20 mouse cellular contexts compared by ENCODE assay signal in the genomic region with DNA sequence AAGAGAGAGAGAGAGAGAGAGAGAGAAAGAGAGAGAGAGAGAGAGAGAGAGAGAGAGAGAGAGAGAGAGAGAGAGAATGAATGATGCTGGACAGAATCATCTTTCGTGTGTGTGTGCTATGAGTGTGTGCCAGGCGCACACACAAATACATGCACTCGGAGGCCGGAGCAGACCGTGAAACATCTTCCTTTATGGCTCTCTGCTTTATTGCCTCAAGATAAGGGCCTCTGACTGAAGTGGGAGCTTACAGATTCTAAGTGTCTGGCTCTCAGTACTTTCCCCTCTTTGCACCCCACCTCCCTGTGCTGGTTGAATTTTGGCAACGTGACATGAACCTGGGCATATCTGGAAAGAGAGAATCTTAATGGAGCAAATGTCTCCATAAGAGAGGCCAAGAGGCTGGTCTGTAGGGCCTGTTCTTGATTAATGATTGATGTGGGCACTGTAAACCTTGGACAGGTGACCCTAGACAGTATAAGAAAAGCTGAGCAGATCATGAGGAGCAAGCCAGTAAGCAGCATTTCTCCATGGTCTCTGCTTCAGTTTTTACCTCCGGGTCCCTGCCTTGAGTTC. TPM values are rescaled to one million over a fixed set of nuclear protein-coding genes. Genes with fewer than 3 reads are reported as not detected.
DNase-seq lines count a peak whose midpoint lies in the region; ATAC-seq and TF ChIP-seq lines count a peak whose summit lies in the region.
"Had no signal": no experiment of that assay in that cellular context is flagged by ENCODE, and none has a peak within 500 bp of the region (broad histone marks: within the 10 kb centered on the region; RNA-seq: fewer than 3 reads in every experiment).

No protein-coding gene starts in this region.

- H3K27me3 ChIP-seq in intestine, embryonic 16.5 days (replicated peaks; ENCODE audit: control insufficient read depth, insufficient read depth, low read length): no peaks in the 10 kb centered on the region
- H3K27me3 ChIP-seq in kidney, adult 2 months (replicated peaks; ENCODE audit: control insufficient read depth, insufficient read depth, low read length): no peaks in the 10 kb centered on the region
- H3K27me3 ChIP-seq: embryonic facial prominence, embryonic 12.5 days; heart, embryonic 12.5 days; hindbrain, embryonic 12.5 days; midbrain, embryonic 12.5 days had no signal

- H3K4me1 ChIP-seq in intestine, embryonic 16.5 days (ENCODE audit: control insufficient read depth, insufficient read depth, low read length): no peaks in the 10 kb centered on the region
- H3K4me1 ChIP-seq in kidney, adult 2 months (ENCODE audit: control insufficient read depth, insufficient read depth, low read length): peaks cover 31% of the 10 kb centered on the region
- H3K4me1 ChIP-seq: heart, embryonic 12.5 days had no signal

- TF ChIP-seq POLR2A in kidney, adult 2 months (IDR thresholded peaks at IDR 0.05; ENCODE audit: low read depth, low read length): no peak

- H3K9me3 ChIP-seq in intestine, embryonic 16.5 days (ENCODE audit: control insufficient read depth, low read length): no peaks in the 10 kb centered on the region
- H3K9me3 ChIP-seq: embryonic facial prominence, embryonic 12.5 days; heart, embryonic 12.5 days; hindbrain, embryonic 12.5 days; midbrain, embryonic 12.5 days had no signal

- DNase-seq in kidney, adult 2 months: peak; percentile 86
- peak; percentile 76 for DNase-seq in kidney, postnatal 14 days
- DNase-seq in lung, postnatal 25 days (ENCODE audit: low spot score): peak; percentile 14
- no peak for DNase-seq in urinary bladder, adult 18-20 months (ENCODE audit: low spot score in 2 of 2)
- no peak for DNase-seq in thymus, postnatal 14 days
- no peak for DNase-seq in cerebellum, postnatal 4 days (ENCODE audit: low spot score in 2 of 2)
- no peak for DNase-seq in urinary bladder, adult 2 months (ENCODE audit: low spot score)
- DNase-seq: adrenal gland, adult 8-10 months; cerebellum, adult 8-10 months; heart, postnatal 14 days; right cerebral cortex, adult 18-20 months; thymus, postnatal 36 days had no signal

- WGBS in intestine, embryonic 16.5 days: 55% methylated on average over 7 of the region's 7 CpGs
- WGBS in kidney, adult 2 months: 43% methylated on average over 7 of the region's 7 CpGs

- H3K4me3 ChIP-seq in intestine, embryonic 16.5 days (ENCODE audit: low read length): no peak overlapping the region
- no peak overlapping the region for H3K4me3 ChIP-seq in kidney, adult 2 months (ENCODE audit: insufficient read depth, low read depth, low read length)
- H3K4me3 ChIP-seq: embryonic facial prominence, embryonic 12.5 days; erythroblast, embryonic 14.5 days; heart, embryonic 12.5 days; hindbrain, embryonic 12.5 days; midbrain, embryonic 12.5 days had no signal

- no peaks in the 10 kb centered on the region for H3K36me3 ChIP-seq in intestine, embryonic 16.5 days (ENCODE audit: control insufficient read depth, insufficient read depth, low read length)
- H3K36me3 ChIP-seq in kidney, adult 2 months (ENCODE audit: control insufficient read depth, insufficient read depth, low read length): no peaks in the 10 kb centered on the region
- H3K36me3 ChIP-seq: embryonic facial prominence, embryonic 12.5 days; heart, embryonic 12.5 days; hindbrain, embryonic 12.5 days; midbrain, embryonic 12.5 days had no signal

- H3K9ac ChIP-seq in intestine, embryonic 16.5 days (ENCODE audit: low read depth, low read length): no peak overlapping the region
- H3K9ac ChIP-seq: embryonic facial prominence, embryonic 12.5 days; heart, embryonic 12.5 days; hindbrain, embryonic 12.5 days; liver, embryonic 14.5 days; midbrain, embryonic 12.5 days had no signal

- no peak for TF ChIP-seq CTCF in kidney, adult 2 months (conservative IDR thresholded peaks at IDR 0.05; ENCODE audit: insufficient read depth, insufficient read length, low read depth, low read length)

- peak overlapping the region; percentile 26 for H3K27ac ChIP-seq in intestine, embryonic 16.5 days (ENCODE audit: low read length)
- peak overlapping the region; percentile 75 for H3K27ac ChIP-seq in kidney, adult 2 months (ENCODE audit: insufficient read depth, low read depth, low read length)
- H3K27ac ChIP-seq: embryonic facial prominence, embryonic 12.5 days; hindbrain, embryonic 12.5 days; liver, embryonic 14.5 days; midbrain, embryonic 12.5 days had no signal

- no peak overlapping the region for H3K4me2 ChIP-seq in intestine, embryonic 16.5 days (ENCODE audit: low read depth, low read length)
- H3K4me2 ChIP-seq: embryonic facial prominence, embryonic 12.5 days; heart, embryonic 12.5 days; hindbrain, embryonic 12.5 days; midbrain, embryonic 12.5 days had no signal

- peak; percentile 94 for ATAC-seq in intestine, embryonic 16.5 days
- ATAC-seq: forebrain, embryonic 14.5 days had no signal

RNA-seq across cellular contexts. Expression of a gene that starts 29.4 kb away (rescaled TPM):
- 9.4 and 10.3 TPM in 2 replicates for polyA plus RNA-seq in intestine, embryonic 16.5 days (2015; fragmentation: Nextera tagmentation; extraction: Ambion mirVana)
- polyA plus RNA-seq in kidney, adult 2 months (2012; rRNA removed): 35.1 and 41.2 TPM in 2 replicates
- 4.7 and 4.8 TPM in 2 replicates for polyA plus RNA-seq in urinary bladder, adult 2 months (2012; rRNA removed)
- polyA plus RNA-seq: erythroblast, embryonic 14.5 days had no signal

Comparison
In these comparisons a context has a peak if more than half of its experiments do, and no peak if none do; other contexts are left out.
1. DNase-seq: peak in kidney, adult 2 months (single experiment), kidney, postnatal 14 days (single experiment) and lung, postnatal 25 days (single experiment); none in urinary bladder, adult 18-20 months (0 of 2), thymus, postnatal 14 days (single experiment), cerebellum, postnatal 4 days (0 of 2) and urinary bladder, adult 2 months (single experiment).